ENCODE assay signal across 8 mouse cellular contexts in the genomic region with DNA sequence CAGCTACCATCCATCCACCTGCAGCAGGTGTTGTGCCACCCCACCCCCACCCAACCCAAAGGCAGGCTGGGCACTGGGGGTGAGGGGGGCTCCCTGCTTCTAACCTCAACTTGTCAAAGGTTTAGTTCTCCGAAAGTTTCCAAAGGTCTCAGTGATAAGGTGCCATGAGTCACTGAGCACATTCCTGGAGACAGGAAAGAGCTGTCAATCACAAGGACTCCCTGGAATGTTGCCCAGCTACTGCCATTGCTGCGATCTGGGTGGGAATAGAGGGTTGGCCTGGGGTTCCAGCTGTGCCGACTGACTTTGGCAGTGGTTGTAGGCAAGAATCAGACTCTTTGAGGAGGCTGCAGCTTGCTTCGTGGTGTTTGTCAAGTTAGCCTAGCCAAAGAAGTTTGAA. TPM values are rescaled to one million over a fixed set of nuclear protein-coding genes. Genes with fewer than 3 reads are reported as not detected.
A peak's percentile ranks its signal among the peaks of the same experiment; 100 is the strongest.
DNase-seq lines count a peak whose midpoint lies in the region; ATAC-seq and TF ChIP-seq lines count a peak whose summit lies in the region.

No protein-coding gene starts in this region.

- 23% methylated on average over 4 of the region's 4 CpGs for WGBS in embryonic facial prominence, embryonic 13.5 days
- WGBS in hindbrain, embryonic 13.5 days, result 43% methylated on average over 4 of the region's 4 CpGs
- WGBS in liver, embryonic 11.5 days, result 46% methylated on average over 4 of the region's 4 CpGs
- 9% methylated on average over 4 of the region's 4 CpGs for WGBS in olfactory bulb, adult 2 months

- peak; percentile 96 for DNase-seq in heart, adult 11 months
- DNase-seq in heart, postnatal 25 days (ENCODE audit: low spot score), result no peak
- no peak for DNase-seq in liver, embryonic 11.5 days (ENCODE audit: low spot score)
- DNase-seq in spleen, postnatal 4 days (ENCODE audit: low spot score in 2 of 2), result no peak
- DNase-seq in left cerebral cortex, adult 11 months (ENCODE audit: low spot score), result no peak

- H3K4me3 ChIP-seq in embryonic facial prominence, embryonic 13.5 days, result peak overlapping the region; percentile 94
- H3K4me3 ChIP-seq in hindbrain, embryonic 13.5 days, result peak overlapping the region; percentile 97; the same call in 1 of the 2 replicates
- no peak overlapping the region for H3K4me3 ChIP-seq in liver, embryonic 11.5 days (ENCODE audit: low read depth, low read length)
- H3K4me3 ChIP-seq in olfactory bulb, adult 2 months (ENCODE audit: insufficient read depth, low read depth, low read length), result peak overlapping the region; percentile 94

- H3K9me3 ChIP-seq in embryonic facial prominence, embryonic 13.5 days, result no peaks in the 10 kb centered on the region
- no peaks in the 10 kb centered on the region for H3K9me3 ChIP-seq in hindbrain, embryonic 13.5 days
- H3K9me3 ChIP-seq in liver, embryonic 11.5 days (ENCODE audit: control insufficient read depth, low read length), result no peaks in the 10 kb centered on the region

- no peak for ATAC-seq in embryonic facial prominence, embryonic 13.5 days (ENCODE audit: insufficient number of reproducible peaks, insufficient read depth, low FRiP score, low TSS enrichment, low read depth)
- ATAC-seq in hindbrain, embryonic 13.5 days (ENCODE audit: low FRiP score), result no peak
- ATAC-seq in liver, embryonic 11.5 days (replicated peaks; ENCODE audit: low FRiP score), result no peak

- peaks cover 61% of the 10 kb centered on the region for H3K4me1 ChIP-seq in embryonic facial prominence, embryonic 13.5 days
- H3K4me1 ChIP-seq in hindbrain, embryonic 13.5 days (replicated peaks), result peaks cover 65% of the 10 kb centered on the region
- H3K4me1 ChIP-seq in liver, embryonic 11.5 days (replicated peaks; ENCODE audit: control insufficient read depth, insufficient read depth, low read length), result peaks cover 44% of the 10 kb centered on the region
- H3K4me1 ChIP-seq in olfactory bulb, adult 2 months (ENCODE audit: control insufficient read depth, insufficient read depth, low read length), result peaks cover 36% of the 10 kb centered on the region

- no peak for TF ChIP-seq POLR2A in olfactory bulb, adult 2 months (IDR thresholded peaks at IDR 0.05; ENCODE audit: insufficient read depth, low read depth, low read length)

- H3K9ac ChIP-seq in embryonic facial prominence, embryonic 13.5 days, result no peak overlapping the region
- peak overlapping the region; percentile 98; the same call in 1 of the 2 replicates for H3K9ac ChIP-seq in hindbrain, embryonic 13.5 days
- no peak overlapping the region for H3K9ac ChIP-seq in liver, embryonic 11.5 days (ENCODE audit: low read depth, low read length)

- no peak overlapping the region for H3K27ac ChIP-seq in embryonic facial prominence, embryonic 13.5 days
- 0 out of 2 replicates have a peak overlapping the region, but pooled peaks have one; percentile 3 for H3K27ac ChIP-seq in hindbrain, embryonic 13.5 days
- H3K27ac ChIP-seq in liver, embryonic 11.5 days (ENCODE audit: low read depth, low read length), result no peak overlapping the region
- H3K27ac ChIP-seq in olfactory bulb, adult 2 months (ENCODE audit: insufficient read depth, low read depth, low read length), result peak overlapping the region; percentile 86; the same call in 1 of the 2 replicates

- peaks cover 7% of the 10 kb centered on the region for H3K36me3 ChIP-seq in embryonic facial prominence, embryonic 13.5 days
- peaks cover 9% of the 10 kb centered on the region for H3K36me3 ChIP-seq in hindbrain, embryonic 13.5 days
- H3K36me3 ChIP-seq in liver, embryonic 11.5 days (ENCODE audit: control insufficient read depth, insufficient read depth, low read length), result 0 out of 2 replicates have a peak, but pooled peaks cover 4% of the 10 kb centered on the region

- H3K4me2 ChIP-seq in embryonic facial prominence, embryonic 13.5 days, result peak overlapping the region; percentile 96
- peak overlapping the region; percentile 90 for H3K4me2 ChIP-seq in hindbrain, embryonic 13.5 days
- H3K4me2 ChIP-seq in liver, embryonic 11.5 days, result peak overlapping the region; percentile 98

- intact Hi-C loops in heart, postnatal 25 days (cut with DNase I), result loop anchor here (5.0 kb wide), 2 partner anchors 51 to 159 kb away; no protein-coding TSS in a partner anchor

- no peaks in the 10 kb centered on the region for H3K27me3 ChIP-seq in embryonic facial prominence, embryonic 13.5 days
- H3K27me3 ChIP-seq in hindbrain, embryonic 13.5 days, result no peaks in the 10 kb centered on the region
- no peaks in the 10 kb centered on the region for H3K27me3 ChIP-seq in liver, embryonic 11.5 days (replicated peaks; ENCODE audit: control insufficient read depth, insufficient read depth, low read length)

- TF ChIP-seq CTCF in olfactory bulb, adult 2 months (IDR thresholded peaks at IDR 0.05; ENCODE audit: insufficient read depth, low read depth, low read length), result no peak

RNA-seq across cellular contexts. Expression of a gene that starts 2.7 kb away (rescaled TPM):
- total RNA-seq in heart, postnatal 25 days (2021), result 100 to 1,000 TPM in 1 of 2 experiments, 10 to 100 TPM in 1; 85.0 to 102 TPM
- 71.4 and 72.2 TPM in 2 replicates for polyA plus RNA-seq in embryonic facial prominence, embryonic 13.5 days (2015; fragmentation: Nextera tagmentation; extraction: Ambion mirVana)
- polyA plus RNA-seq in hindbrain, embryonic 13.5 days (2015; fragmentation: Nextera tagmentation; extraction: Ambion mirVana), result 91.0 and 98.3 TPM in 2 replicates
- polyA plus RNA-seq in liver, embryonic 11.5 days (2014; fragmentation: Nextera tagmentation; extraction: Ambion mirVana), result 30.3 and 33.2 TPM in 2 replicates
- 322 TPM in 1 of 2 replicates, not detected in the other for polyA plus RNA-seq in olfactory bulb, adult 2 months (2012; ENCODE audit: insufficient read depth, insufficient read length, low replicate concordance, missing spikeins)

Comparison
In these comparisons a context has a peak if more than half of its experiments do, and no peak if none do; other contexts are left out.
1. H3K27ac ChIP-seq: peak in hindbrain, embryonic 13.5 days (single experiment) and olfactory bulb, adult 2 months (single experiment); none in embryonic facial prominence, embryonic 13.5 days (single experiment) and liver, embryonic 11.5 days (single experiment).
2. Peak in every context shown above with its lines, with median percentiles within 50 percentile points of each other: H3K4me2 ChIP-seq.